Mouse (Mus musculus): ENCODE results near the gene Kif6. TPM values are rescaled to one million over a fixed set of nuclear protein-coding genes. Genes with fewer than 3 reads are reported as not detected.

The Kif6 gene
- total RNA-seq, 1 experiment from 2014 or later, result 1.3 TPM

- no peak for DNase-seq
These were observed 51.8 kb downstream of the Kif6 start for GRCm38 (mm10) chr17:49666728-49667127.

DNA sequence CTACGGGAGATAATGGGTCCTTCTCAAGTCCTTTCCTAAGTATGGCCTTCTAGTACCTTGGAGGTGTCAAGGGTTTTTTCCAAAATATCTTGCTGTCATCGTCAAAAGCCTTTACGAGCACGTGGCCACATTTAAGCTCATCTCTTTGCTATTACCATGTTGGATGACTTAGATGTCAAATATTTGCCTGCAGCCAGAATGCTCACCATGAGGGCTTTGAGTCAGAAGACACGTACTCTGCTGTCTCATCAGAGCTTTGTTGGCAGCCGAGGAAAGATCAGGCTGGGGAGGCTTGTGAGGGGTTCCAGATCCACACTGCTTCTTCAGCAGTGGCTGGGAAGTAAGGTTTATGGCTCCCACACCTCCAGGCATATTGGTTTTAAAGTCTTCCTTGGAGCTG lies 53.4 kb downstream of the Kif6 start:
- DNase-seq, result no peak

DNA sequence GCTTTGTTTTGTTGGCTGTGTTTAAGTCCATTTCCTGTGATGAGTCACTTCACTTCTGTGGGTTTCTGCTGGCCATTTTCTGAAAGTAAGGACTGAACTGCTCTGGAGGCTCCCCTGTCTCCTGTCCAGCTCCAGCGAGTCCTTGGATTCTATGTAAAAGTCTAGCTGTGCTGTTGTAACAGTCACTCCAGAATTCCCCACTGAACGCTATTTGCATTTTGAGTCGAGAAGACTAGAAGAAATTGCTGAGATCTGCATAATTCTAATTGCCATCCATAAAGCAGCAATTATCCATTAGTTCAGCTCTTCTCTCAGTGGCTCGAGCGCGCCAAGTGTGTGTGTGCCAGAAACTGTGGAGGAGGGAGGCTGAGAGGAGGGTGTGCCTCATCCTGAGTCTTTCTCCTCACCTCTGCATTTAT lies 57.0 kb downstream of the Kif6 start:
- no peak for DNase-seq

DNA sequence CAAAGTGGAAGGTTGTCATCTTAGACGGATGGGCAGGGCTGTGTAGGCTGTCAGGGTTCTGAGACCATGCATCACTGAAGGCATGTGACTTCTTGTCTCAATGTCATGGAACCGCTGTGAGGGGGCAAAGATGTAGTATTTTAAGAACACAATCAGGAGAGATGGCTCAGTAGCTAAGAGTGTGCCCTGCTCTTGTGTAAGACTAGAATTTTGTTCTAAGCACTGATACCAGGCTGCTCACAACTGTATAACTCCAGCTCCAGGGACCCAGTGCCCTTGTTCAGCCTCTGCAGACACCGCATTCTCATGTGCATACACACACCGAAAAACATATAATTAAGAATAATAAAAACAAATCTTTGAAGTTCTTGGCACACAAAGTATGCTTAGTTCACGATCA lies 57.5 kb downstream of the Kif6 start:
- no peak for DNase-seq

DNA sequence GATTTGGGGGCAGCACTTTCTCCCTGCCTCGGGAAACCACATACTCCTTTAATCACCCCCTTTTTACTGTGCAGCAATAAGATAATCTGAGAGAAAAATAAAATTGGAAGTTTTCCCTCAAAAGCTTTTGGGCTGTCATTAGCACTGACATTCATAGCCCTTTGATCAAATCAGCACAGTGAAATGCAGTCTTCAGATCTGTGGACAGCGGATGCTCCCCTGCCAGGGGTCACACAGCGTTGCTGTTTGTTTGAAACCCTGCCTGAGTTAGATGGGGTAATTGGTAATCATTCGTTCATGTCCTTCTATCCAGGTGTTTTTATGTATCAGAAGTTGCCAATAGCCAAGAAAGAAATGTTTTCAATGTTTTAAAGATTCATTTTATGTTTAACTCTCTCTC lies 60.7 kb downstream of the Kif6 start:
- DNase-seq, result no peak

DNA sequence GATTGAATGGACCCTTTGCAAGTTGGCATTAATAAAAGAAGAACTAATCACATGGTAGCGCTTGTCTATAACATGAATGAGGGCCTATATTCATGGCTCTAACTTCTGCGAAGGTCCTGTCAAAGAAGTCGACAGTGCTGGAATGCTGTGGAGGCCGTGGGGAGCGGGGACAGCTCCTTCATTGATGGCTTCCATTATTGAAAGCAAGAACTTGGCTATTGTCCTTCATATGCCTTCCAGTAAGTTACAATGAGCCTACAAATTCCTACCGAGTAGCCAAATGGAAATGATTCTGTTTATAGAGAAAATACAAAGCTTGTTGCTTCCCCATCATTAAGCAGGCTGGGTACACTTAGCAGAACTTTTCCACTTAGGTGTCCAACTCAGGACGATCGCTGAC lies 66.5 kb downstream of the Kif6 start:
- DNase-seq, result no peak

DNA sequence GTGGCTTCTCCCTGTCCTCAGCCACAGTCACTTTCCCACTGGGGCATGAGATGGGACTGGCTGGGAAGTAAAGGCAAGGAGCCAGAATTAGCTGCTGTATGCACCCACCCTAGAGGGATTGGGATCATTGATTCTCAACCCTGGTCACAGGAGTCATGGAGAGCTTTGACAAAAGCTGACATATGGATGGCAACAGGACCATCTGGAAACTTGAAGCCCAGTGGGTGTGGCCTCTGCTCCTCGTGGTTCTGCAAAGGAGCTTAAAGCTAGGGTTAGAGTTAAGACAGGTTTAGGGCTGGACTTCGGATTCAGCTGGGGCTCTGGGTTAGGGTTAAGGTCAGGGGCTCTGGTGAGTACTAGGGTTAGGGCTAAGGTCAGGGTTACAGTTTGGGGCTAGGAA lies 69.2 kb downstream of the Kif6 start:
- DNase-seq, result no peak

DNA sequence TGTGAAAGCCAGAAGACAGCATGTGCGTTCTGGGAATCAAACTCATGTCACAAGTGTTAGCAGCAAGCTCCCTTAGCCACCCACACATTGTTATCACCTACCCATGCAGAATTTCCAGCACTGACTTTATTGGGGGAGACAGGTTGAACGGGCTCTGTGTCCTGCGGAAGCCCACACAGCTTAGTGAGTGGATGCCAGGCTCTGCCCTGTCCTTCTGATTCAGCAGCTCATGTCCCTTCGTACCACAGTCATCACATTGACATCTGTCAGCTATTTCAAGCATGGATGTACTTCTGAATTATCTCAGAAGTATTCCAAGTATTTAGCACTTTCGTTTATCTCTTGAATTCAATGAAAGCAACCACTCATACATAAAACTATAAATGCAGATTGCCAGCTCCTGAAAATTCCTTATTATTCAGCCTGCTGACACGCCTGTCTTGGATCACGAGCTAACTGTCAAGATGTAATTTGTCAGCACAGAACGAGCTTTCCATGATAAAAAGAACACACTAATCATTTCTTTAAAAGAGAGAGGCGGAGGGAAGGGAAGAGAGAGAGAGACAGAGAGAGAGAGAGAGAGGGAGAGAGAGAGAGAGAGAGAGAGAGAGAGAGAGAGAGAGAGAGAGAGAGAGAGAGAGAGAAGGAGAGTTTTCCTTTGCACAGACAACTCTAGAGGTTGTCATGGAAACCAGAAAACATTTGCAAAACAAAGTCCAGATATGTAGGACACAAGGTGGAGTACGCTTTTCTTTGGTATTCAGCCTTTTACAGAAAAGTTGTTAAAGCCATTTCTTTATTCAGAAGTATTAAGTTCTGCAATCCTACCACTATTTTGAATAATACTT lies 75.9 kb downstream of the Kif6 start:
- no peak for DNase-seq

DNA sequence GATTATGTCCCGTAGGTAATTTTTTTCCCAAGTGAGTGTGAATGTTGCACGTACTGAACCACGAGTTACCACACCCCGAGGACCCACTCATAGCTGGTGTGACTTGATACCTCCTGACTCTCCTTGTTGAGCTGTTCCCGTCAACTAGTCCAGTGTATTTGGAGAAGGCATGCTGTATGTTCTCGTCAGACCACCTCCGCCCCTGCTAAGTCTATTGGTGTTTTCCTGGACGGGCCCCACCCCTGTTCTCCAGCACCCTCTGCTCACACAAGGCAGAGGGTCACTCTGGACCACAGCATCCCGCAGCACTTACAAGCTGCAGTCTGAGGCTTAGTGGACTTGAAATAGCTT lies 76.5 kb downstream of the Kif6 start:
- DNase-seq, result no peak

- DNase-seq, result no peak
These were observed 78.3 kb downstream of the Kif6 start for GRCm38 (mm10) chr17:49693206-49693605.

DNA sequence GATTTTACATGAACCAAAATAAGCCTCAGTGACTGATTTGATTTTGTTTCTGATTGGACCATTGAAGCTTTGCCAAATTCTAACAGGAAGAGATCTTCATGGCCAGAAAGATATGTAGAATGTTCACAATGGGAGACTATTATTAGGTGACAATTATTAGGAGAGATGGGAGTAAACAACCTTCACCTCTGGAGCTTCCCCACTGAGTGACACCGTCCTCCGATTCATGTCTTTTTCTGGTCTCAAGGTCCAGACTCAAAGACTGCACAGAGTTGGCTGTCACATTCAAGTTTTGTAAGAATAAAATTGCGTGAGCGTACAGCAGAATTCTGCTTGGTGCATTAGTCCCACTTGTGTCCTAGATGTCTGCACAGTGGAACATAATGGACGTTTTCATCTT lies 82.3 kb downstream of the Kif6 start:
- DNase-seq, result no peak

GRCm38 (mm10) chr17:49703492-49704249 lies 88.7 kb downstream of the Kif6 start:
- DNase-seq, result no peak

DNA sequence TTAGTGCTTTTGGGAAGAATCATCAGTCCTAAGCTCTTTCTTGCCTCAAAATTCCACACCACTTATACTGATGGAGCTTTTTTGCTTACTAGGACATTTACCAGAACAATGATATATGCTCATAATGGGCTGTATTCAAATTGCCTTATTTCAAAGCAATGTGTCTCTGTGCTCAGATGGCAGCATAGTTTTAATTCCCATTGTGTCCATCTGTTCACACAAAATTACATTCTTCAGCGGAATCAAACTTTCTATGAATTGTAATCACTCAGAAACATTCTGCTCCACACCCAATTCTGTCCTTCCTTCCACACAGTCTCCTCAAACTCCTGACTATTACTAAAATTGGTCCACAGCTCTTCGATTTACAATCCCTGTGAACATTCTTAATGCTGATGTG lies 94.3 kb downstream of the Kif6 start:
- no peak for DNase-seq

DNA sequence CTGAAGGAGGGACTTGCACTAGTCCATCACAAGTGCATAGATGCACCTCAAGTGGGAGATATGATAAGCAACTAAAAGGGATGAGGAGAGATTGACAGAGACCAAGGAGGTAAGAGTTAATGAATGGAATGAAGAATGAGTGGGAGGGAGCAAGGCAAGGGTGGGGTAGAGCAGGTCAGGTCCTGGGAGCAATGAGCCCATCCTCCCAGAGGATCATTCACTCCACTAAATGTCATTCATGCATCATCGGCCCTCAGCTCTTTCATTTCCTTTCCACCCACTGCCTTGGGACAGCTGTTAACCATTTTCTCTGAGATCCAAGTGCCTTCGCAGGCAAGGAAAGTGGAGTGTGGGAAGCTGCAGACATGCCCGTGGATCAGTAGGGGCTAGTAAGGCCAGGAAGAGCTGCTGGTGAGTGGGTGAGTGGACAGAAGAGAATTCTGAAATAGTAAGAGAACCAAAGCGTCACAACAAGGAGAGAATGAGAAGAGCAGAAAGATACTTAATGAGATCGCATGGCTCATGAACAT lies 95.2 kb downstream of the Kif6 start:
- DNase-seq, result no peak

DNA sequence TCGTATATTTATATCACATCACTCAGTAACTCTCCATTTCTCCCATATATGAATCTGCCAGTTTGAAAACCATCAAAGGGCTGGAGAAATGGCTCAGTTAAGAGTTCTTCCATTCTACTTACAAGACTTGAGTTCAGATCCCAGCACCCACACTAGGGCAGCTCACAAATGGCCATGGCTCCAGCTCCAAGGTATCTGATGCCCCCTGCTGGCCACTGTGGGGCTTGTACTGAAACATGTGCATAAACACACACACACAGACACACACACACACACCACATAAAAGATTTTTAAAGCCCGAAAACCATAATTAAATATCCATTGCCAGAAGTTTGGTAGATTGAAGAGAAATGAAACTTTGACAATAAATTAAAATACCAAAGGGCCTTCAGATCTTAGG lies 111.3 kb downstream of the Kif6 start:
- no peak for DNase-seq

DNA sequence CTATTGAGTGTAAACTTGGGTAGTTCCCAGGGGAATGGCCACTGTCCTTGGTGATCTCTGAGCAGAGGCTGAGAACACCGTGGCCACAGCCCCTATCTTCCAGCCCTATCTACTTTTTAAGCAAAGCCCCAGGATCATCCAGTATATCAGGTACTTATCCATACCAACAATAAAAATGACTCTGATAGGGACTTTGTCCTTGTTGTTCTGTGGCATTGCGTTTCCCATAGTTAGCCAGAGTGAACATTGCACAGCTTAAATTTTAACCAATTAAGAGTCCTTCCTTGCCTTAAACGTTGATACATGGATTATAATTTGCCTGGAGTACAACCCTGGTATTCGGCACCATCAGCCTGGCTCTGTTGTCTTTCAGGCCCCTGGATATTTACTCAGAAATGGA lies 112.0 kb downstream of the Kif6 start:
- DNase-seq, result no peak

GRCm38 (mm10) chr17:49727428-49728045 lies 112.6 kb downstream of the Kif6 start:
- no peak for DNase-seq

DNA sequence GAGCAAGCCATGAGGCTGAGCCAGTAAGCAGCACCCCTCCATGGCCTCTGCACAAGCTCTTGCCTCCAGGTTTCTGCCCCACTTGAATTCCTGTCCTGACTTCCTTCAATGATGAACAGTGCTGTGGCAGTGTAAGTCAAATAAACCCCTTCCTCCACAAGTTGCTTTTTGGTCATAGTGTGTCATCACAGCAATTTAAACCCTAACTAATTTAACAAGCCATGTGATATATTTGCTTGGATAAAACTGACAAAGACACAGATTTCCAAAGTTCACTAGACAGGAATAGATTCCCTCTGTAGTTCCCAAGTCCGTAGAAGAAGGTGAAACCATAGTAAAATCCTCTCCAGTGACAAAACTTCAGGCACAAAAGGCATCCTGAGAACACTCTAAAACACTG lies 114.9 kb downstream of the Kif6 start:
- DNase-seq, result no peak

- no peak for DNase-seq
These were observed 117.8 kb downstream of the Kif6 start for GRCm38 (mm10) chr17:49732706-49733105.

DNA sequence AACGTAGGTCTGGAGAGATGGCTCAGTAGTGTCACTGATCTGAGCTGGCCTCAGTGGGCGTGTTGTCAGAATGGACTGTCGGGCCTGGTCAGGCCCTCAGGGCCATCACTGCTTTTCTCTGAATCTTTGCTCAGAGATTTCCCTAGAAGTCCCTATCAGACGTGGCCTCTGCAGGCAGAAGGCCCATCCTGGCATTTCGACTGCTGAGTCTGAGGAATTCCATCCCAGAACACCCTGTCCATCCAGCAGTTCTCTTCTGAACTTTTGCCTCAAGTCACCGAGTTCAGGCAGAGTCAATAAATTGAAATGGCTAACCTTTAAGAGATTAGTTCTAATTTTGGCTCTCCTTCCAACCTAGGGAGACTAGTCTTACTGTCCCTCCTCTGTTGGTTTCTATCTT lies 119.1 kb downstream of the Kif6 start:
- DNase-seq, result no peak

DNA sequence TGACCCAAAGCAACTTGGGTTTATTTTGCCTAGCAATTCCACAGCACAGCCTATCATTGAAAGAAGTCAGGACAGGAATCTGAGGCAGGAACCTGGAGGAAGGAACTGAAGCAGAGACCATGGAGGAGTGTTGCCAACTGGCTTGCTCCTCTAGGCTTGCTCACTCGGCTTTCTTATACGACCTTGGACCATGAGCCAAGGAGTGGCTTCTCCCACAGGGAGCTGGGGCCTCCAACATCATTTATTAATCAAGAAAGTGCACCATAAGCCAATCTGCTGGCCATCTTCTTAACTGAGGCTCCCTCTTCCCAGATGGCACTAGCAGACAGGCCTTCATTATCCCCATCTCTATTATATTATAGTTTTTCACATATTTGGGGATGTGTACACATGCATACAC lies 119.8 kb downstream of the Kif6 start:
- no peak for DNase-seq

DNA sequence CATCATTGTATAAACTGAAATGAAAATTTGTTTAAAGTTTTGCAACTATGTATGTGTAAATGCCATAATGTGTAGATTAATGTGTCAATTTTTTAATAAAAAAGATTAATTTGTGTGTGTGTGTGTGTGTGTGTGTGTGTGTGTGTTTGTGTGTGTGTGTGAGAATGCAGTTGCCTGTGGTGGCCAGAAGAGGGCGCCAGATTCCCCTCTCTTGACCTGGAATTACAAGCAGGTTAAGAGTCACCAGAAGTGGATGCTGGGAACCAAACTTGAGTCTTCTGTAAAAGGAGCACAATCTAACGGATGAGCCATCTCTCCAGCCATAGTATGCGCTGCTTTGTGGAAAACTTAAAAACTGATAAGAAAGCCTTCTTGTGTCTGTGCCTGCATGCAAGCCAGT lies 121.4 kb downstream of the Kif6 start:
- no peak for DNase-seq

DNA sequence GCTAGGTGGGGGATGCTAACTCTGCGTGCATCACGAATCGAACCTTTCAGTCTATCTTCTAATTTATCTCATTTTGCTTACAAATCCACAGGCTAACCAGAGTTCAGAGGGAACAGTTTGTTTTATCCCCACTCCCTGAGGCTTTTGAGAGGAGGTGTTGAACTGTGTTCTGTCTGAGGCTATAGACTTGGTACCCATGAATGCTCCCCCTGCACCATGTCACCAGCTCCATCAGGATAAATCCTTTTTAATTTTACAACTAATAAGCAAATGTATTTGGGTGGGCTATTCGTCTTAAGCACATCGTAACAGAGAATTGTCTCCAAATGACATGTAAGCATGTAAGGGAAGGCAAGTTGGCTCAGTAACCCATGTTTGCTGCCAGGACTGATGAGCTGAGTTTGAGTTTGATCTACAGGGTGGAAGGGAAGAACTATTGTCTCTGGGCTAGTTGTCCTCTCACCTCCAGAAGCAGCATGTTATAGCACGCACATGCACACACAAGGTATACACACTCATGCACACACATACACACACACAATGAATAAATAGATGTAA lies 122.4 kb downstream of the Kif6 start:
- no peak for DNase-seq

All from adrenal gland, postnatal 25 days (tissue).